Comparison of ENCODE assay signal across 9 mouse cellular contexts in genomic region chr15:83879845-83880244, GRCm38 (mm10).
DNase-seq lines count a peak whose midpoint lies in the region; ATAC-seq and TF ChIP-seq lines count a peak whose summit lies in the region.
"Had no signal": no experiment of that assay in that cellular context is flagged by ENCODE, and none has a peak within 500 bp of the region (broad histone marks: within the 10 kb centered on the region; RNA-seq: fewer than 3 reads in every experiment).

No protein-coding gene starts in this region.

- H3K9me3 ChIP-seq in lung, postnatal 0 days (ENCODE audit: low read length): no peaks in the 10 kb centered on the region
- H3K9me3 ChIP-seq: limb, embryonic 12.5 days had no signal

- TF ChIP-seq POLR2A in lung, adult 2 months (IDR thresholded peaks at IDR 0.05; ENCODE audit: borderline replicate concordance, extremely low read depth, low read depth, low read length): no peak

- TF ChIP-seq EP300 in lung, postnatal 0 days (IDR thresholded peaks at IDR 0.05): no peak

- H3K4me1 ChIP-seq in lung, postnatal 0 days (ENCODE audit: insufficient read depth, low read depth, low read length): no peaks in the 10 kb centered on the region
- H3K4me1 ChIP-seq in lung, adult 2 months (ENCODE audit: control insufficient read depth, insufficient read depth, low read length): no peaks in the 10 kb centered on the region
- H3K4me1 ChIP-seq: limb, embryonic 12.5 days had no signal

- no peaks in the 10 kb centered on the region for H3K36me3 ChIP-seq in lung, postnatal 0 days (ENCODE audit: insufficient read depth, low read length)
- H3K36me3 ChIP-seq: limb, embryonic 12.5 days had no signal

- H3K4me3 ChIP-seq in lung, postnatal 0 days (ENCODE audit: low read depth, low read length): no peak overlapping the region
- no peak overlapping the region for H3K4me3 ChIP-seq in lung, adult 2 months (replicated peaks; ENCODE audit: extremely low read depth, low read depth, low read length)
- H3K4me3 ChIP-seq: limb, embryonic 12.5 days had no signal

- TF ChIP-seq CTCF in lung, postnatal 0 days (IDR thresholded peaks at IDR 0.05): no peak
- no peak for TF ChIP-seq CTCF in lung, adult 2 months (IDR thresholded peaks at IDR 0.05; ENCODE audit: insufficient read depth, low read length)

- peak; percentile 18 to 69 for DNase-seq in adrenal gland, adult (ENCODE audit: inconsistent age in 2 of 2, low spot score in 1 of 2)
- no peak for DNase-seq in adrenal gland, adult 8-10 months
- DNase-seq in lung, postnatal 0 days (ENCODE audit: low spot score): peak; percentile 27
- no peak for DNase-seq in lung, adult 2 months
- DNase-seq in embryo, embryonic 11.5 days (ENCODE audit: low read depth, low spot score): peak; percentile 59
- peak; percentile 78 for DNase-seq in mesoderm, embryonic 11.5 days (ENCODE audit: low read depth, low spot score)
- no peak for DNase-seq in thymus, postnatal 25 days

- no peak overlapping the region for H3K4me2 ChIP-seq in lung, postnatal 0 days (replicated peaks; ENCODE audit: low read depth, low read length)
- H3K4me2 ChIP-seq: limb, embryonic 12.5 days had no signal

- H3K27ac ChIP-seq in lung, postnatal 0 days (ENCODE audit: low read length): no peak overlapping the region
- H3K27ac ChIP-seq: limb, embryonic 12.5 days had no signal

- no peak overlapping the region for H3K9ac ChIP-seq in lung, postnatal 0 days (replicated peaks; ENCODE audit: low read depth)
- H3K9ac ChIP-seq: limb, embryonic 12.5 days had no signal

- WGBS in lung, postnatal 0 days: 23% methylated on average over 5 of the region's 5 CpGs
- whole genome bisulfite sequencing in lung, adult 2 months: 19% methylated on average over 5 of the region's 5 CpGs

- ATAC-seq in lung, postnatal 0 days: no peak
- no peak for ATAC-seq in megakaryocyte progenitor cell, adult 5-6 weeks (replicated peaks; ENCODE audit: poor library complexity)

- no peaks in the 10 kb centered on the region for H3K27me3 ChIP-seq in lung, postnatal 0 days (replicated peaks; ENCODE audit: insufficient read depth, low read length)

Comparison
In these comparisons a context has a peak if more than half of its experiments do, and no peak if none do; other contexts are left out.
1. DNase-seq: peak in adrenal gland, adult (2 of 2), lung, postnatal 0 days (single experiment), embryo, embryonic 11.5 days (single experiment) and mesoderm, embryonic 11.5 days (single experiment); none in adrenal gland, adult 8-10 months (single experiment), lung, adult 2 months (single experiment) and thymus, postnatal 25 days (single experiment).